Mouse (Mus musculus) kidney, postnatal 25 days (tissue): ENCODE measurements at regions not wholly inside any gene's neighbourhood (a gene's known extent, or its start where the extent isn't known, plus 50 kb on each side); places are given as distances from the start of the nearest gene placed in this dataset.

ENCODE experiments used
- DNase-seq, 2 experiments: peaks; one replicate each; pipeline ENCODE4 v3.0.0; 2021; ENCODE audit warnings: mixed read lengths in 2 of 2

- no peak for DNase-seq
Observed at GRCm38 (mm10) chr13:73041233-73042040, 218.8 kb upstream of the Irx4 start.

DNA sequence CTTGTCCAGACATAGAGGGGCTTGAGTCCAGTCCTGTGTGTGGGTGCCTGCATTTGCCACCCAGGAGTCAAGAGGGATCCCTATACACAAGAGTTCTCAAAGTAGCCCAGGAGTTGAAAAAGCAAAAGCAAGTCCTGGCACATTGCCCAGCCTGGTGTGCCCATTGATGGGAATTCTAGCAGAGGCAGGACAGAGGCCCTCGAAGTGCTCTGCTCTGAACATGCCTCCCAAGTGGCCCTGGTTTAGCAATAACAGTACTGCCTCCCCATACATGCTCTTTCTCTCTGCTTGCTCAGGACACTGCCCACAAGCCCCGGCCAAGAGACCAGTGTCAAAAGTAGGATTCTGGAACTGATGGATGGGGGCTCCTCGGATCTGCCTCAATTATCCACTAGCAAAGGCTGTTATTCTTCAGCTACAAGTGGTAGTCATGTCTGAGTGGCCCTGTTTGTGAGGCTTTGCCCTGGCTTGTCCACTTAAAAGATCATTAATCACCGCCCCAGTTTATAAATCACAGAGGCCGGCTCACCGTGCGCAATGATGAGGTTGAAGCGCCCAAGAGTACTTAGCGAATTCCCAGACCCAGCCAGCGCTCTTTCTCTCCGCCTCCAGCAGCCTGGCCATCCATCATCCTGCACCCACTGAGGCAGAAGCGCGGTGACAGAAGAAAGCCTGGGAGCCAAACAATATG lies 190.3 kb upstream of the Irx4 start:
- peak in 1 of 2 experiments; percentile 59 for DNase-seq

GRCm38 (mm10) chr13:73070531-73070908 lies 189.8 kb upstream of the Irx4 start:
- DNase-seq, result no peak

DNA sequence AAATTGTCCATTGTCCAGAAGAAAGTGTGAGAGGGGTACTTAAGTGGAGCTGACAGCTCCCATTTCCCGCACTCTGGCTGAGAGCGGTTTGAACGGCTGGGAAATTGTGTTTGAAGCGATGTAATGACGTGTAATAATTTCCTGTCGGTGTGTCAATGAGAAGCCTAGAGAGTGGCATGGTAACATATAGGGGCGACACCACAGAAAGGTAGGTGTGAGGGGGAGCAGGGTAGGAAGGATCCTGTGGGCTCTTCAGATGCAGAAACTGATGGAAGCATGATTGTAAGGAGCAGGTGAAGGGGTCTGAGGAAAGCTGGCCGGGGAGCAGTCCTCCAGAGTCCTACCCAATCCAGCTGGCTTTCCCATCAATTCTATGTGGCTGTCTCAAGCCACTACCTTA lies 189.2 kb upstream of the Irx4 start:
- DNase-seq, result no peak

DNA sequence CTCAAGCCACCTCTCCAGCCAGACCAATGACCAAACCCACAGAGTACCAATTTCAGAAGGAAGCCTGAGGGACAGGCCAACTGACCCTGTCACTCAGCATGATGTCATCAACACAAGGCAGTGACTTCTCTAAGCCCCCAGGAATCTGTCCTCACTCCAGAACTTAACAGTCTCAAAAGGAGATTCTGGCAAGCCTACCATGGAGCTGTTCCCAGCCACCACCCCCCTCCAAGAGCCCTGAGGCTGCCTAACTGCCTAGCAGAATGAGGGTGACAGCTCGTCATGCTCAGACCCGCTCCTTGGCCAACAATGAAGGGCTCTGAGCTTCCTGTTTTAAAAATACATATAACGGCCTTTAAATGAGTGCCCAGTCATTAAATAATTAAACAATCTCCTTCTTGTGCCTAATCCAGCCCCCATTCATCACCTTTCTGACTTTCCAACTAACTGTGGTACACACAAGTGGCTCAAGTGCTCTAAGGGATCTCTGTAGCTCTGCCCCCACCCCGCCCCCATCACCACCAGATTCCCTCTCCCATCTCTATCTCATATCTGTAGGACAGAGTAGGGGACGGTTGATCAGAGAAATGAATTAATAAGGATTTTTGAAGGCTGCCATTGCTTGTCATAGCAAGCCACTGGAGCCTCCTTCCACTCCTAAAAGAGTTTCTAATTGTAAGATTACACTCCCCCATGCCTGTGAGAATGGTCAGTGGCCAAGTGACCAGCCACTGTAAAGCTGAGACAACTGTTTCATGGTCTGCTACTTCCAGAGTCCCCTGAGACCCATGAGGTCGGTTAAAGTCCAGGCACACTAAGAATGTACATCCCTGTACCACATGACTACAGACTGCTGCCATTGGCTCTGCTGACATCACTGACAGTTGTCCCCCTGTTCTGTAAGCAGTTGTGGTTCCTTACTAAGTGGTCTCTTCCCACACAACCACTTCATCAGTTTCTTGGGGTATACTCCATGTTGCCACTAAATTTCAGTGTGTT lies 188.1 kb upstream of the Irx4 start:
- no peak for DNase-seq

DNA sequence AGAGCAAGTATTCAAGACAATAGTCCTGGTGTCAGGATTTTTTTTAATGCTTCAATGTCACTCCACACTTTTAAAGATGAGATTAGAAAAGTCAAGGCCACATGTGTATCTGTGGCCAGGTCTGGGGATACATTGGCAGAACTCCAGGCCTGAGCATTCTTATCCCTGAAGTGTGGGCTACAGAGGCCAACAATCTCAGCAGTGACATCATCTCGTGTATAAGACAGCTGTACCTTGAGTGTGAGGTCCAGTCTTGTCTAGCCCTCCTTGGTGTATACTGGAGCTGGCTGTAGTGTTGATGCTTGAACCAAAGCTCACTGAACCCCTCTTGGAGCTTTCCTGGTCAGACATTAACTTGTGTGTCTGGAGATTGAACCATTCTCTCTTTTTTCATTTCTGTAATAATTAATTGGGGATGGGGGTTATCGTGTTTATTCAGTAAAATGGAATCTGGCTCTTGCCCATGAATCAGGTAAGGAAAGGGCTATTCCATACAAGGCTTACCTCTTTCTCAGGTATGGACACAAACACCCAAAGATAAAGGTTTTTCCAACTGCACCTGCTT lies 182.3 kb upstream of the Irx4 start:
- DNase-seq, result no peak

DNA sequence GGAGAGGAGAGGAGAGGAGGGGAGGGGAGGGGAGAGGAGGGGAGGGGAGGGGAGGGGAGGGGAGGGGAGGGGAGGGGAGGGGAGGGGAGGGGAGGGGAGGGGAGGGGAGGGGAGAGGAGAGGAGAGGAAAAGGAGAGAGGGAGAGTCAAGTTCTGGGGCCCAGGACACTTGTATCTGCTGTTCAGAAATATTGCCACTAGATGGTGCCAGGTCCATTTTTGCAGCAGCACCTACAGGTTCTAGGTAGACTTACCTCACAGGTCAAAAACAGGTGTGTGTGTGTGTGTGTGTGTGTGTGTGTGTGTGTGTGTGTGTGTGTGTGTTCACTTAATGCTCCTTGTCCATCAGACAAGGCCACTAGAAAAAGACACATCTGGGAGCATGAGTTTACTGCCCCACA lies 172.5 kb upstream of the Irx4 start:
- DNase-seq, result peak in 1 of 2 experiments; percentile 30

GRCm38 (mm10) chr13:73091886-73092285 lies 168.4 kb upstream of the Irx4 start:
- no peak for DNase-seq

- no peak for DNase-seq
Observed at GRCm38 (mm10) chr13:73097502-73097901, 162.8 kb upstream of the Irx4 start.

DNA sequence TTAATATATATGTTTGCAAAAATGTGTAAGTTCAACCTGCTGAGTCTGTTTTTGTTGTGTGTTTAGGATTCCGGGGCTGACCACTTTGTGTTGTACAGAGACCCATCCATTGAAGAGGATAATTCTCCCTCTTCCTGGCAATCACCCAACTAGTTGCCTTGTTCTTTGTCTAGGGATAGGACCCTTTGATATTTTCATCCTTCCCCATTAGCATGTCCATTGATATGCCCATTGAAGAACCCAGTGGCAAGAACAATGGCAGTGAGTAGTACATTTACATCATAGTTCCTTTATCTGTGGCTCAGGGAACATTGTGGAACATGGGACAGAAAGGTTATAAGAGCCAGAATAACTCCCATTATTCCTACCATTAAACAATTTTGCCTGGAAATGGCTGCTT lies 160.9 kb upstream of the Irx4 start:
- DNase-seq, result no peak

DNA sequence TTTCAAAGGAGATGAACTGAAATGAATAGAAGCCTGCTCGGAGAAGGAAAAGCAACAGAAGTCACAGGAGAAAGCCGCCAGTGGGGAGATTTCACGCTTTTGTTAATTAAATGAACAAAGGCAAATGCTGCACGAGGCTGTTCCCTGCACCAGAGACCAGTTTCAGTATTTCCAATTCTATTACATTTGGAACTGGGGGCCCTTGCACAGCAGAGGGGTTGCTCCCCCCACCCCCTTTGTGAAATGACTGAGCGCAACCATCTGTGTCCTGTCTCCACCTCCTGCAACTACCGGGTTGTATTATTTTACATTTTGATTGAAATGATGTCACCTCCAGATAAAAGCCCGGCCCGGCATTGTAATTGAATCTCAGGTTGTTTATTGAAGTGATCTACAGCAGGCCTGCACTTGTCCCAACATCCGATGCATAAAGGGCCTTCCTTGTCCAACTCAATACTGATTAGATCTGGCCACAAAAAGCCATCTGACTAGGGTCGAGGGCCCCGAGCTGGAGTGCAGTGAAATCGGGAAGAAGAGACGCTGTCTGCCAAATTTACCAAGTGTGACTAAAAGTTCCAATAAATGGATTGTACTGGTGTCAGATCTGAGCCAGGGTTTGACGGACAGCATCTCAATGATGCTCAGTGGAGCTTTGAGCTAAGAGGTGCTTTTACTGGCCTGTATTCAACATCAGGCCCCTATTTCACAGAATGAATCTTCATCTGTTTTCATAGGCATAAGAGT lies 152.9 kb upstream of the Irx4 start:
- DNase-seq, result no peak

DNA sequence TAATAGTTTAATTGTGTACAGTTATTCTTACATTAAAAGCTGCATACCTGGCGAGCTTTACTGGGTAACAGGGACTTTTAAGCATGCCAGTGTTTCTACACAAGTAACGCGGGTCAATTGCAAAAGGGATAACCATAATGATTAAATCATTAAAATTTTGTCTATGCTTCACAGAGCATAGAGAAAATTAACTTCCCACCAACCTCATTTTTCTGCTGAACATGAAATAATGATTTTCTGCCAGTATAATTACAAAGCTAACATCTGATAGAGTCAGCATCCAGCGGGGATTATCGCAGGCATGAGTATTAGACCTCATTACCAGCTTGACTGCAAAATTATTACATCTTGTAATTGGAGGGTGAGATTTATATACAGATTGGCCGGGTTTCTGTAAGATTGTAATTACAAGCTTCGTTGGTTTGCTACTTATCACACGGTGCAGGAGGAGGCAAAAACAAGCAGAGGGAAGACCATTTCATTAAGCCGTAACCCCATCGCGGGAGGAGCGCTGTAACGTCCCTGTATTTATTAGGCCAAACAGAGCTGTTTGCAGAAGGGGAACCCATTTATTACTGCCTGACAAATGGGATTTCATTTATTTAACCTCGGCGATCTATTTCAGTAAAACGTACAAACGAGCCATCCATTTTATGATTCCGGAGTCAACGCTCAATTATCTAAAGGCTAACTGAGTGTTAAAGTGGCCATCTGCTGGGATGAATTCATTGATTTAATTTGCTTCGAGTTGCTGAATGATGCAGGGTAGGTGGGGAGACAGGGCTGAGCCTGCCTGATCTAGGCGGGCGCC lies 143.3 kb upstream of the Irx4 start:
- no peak for DNase-seq

DNA sequence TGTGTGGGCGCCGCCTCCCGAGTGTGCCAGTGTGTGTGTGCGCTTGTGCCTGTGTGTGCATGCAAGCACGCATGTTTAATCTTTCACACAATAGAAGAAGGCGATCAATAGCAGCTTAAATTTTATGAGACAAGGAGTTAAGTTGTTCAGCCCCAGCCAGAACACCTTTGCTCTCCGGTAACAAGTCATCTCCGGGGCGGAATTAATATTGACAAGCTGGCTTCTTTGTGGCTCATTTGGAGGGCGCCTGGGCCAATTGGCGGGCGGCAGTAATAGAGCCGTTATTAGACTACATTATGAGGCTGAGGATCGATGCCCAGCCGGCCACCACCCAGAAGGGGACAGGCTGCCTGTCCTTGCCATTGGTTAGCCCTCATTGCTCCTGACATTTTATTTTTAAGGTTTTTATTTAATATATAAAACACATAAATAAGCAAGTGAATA lies 142.6 kb upstream of the Irx4 start:
- no peak for DNase-seq

DNA sequence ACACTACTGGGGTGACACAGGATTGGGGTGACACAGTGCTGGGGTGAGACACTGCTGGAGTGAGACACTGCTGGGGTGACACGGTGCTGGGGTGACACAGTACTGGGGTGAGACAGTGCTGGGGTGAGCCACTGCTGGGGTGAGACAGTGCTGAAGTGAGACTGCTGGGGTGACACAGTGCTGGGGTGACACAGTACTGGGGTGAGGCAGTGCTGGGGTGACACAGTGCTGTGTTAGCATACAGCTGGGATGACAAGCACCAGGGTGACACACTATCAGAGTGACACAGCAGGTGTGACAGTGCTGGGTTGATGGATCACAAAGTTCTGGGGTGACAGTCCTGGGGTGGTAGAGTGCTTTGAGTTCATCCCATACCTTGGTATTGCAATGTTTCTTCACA lies 137.3 kb upstream of the Irx4 start:
- DNase-seq, result no peak

DNA sequence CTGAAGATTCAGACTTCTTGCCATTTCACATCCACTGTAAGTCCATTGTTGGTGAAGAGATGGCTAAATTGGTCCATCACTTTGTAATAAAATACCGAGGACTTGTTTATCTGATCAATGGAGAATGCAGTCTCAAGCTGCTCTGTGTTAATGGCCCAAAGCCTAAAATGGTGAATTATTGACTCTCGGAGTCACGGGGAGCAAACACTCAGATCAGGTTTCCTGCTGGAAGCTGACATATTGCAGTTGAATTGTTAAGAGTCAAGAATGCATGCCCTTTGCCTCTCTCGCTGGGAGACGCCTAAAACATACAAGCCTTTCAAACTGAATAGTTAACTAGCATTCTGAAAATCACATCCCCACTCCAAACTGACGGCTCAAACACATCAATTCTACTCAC lies 129.0 kb upstream of the Irx4 start:
- peak in 1 of 2 experiments; percentile 10 for DNase-seq

DNA sequence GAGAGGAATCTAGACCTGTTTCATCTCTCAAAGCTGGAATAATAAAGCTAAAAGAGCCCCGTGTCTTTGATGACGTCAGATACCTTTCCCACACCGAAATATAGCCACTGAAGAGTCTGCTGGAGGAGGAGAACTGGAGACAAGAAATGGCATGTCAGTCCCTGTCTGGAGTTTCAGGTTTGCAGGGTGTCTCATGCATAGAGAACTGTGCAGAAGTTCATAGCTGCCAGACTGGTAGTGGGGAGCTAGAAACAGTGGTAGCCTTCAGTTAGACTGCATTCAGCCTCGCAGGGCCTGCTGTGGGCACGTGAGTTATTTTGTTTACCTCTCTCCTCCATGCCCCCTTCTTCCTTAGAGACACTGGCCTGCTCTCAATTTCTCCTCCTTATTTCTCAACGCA lies 127.5 kb upstream of the Irx4 start:
- no peak for DNase-seq

DNA sequence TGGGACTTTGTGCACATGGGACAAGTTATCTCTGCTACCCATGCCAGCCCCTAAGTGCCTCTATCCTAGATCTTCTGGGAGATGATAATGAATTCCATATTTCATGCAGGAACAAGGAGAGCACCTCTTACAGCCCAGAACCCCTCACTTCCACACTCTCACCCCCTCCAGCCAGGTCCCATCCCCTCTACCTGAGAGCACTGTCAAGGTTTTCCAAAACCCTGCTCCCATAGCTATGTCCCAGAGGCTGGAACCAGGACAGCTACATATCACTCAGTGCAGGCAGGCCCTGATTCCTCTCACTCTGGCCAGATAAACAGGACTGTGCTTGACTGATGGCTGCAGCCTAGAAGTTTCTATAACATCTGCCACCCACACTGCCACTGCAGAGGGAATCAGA lies 125.3 kb upstream of the Irx4 start:
- no peak for DNase-seq

DNA sequence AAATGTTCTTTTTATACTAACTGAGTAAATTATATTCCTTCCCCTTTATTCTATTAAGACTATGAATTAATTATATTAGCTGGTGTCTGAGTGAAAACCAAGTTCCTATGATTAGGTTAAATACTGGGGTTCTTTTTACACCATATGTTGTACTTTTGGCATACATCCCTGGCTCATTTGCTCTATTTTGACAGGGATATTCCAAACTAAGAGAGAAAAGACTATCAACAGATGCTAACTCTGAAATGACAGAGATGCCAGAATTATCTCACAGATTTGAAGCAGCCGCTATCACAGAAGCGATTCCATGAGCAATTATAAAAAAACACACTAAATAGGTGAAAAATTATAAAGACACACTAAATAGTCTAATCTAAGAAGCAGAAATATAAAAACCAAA lies 119.0 kb upstream of the Irx4 start:
- DNase-seq, result no peak

DNA sequence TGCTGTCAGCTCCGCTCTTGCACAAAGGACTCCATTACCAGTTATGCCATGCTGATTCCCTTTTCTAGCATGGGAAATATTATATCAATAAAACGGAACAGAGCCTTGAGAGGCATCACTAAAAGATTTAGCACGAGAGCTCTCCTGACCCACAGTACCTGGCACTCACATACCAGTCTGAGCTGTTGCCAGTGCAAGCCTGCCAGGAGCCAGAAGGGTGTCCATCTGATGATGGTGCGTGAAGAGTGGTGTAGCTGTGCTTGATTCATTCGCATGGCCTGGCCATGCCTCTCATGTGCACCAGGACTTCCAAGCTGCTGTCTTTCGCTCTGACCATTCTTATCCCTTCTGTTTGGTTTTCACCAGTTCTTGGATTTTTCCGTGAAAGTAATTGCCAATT lies 102.3 kb upstream of the Irx4 start:
- DNase-seq, result no peak

DNA sequence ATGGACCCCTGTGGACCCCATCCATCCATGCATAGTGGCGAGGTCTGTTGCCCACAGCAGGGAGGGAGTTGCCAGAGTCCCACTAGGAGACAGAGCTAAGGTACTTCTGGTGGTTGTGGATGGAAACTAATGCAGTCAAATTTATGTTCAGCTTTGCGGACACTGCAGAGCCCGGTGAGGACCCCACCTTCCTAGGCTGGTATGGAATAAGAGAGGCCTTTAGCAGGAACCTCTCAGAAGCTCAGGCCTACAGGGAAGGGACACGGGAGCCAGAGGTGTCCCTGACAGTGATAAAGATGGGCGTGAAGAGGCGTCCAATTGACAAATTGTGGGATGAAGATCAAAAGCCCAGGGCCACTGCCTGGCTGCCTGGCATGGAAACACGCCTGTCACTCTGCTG lies 100.8 kb upstream of the Irx4 start:
- no peak for DNase-seq

- DNase-seq, result no peak
Observed at GRCm38 (mm10) chr13:73159865-73160264, 100.4 kb upstream of the Irx4 start.
